Mouse (Mus musculus) adipocyte (in vitro differentiated cells): ENCODE results near the gene Herpud2.

Experiments
- DNase-seq: peaks from one replicate; pipeline ENCODE4 v3.0.0-alpha.2; 2016; ENCODE audit warnings: low spot score

Gene Herpud2

GRCm38 (mm10) chr9:25151611-25152241, at the start of gene Herpud2:
Herpud2 (minus strand) TSS chr9:25151820.
- peak; percentile 95 for DNase-seq

GRCm38 (mm10) chr9:25200987-25201386, 49.4 kb upstream of the Herpud2 start:
- no peak for DNase-seq

- no peak for DNase-seq
These were observed 48.5 kb upstream of the Herpud2 start for GRCm38 (mm10) chr9:25200148-25200547.

GRCm38 (mm10) chr9:25196746-25197145, 45.1 kb upstream of the Herpud2 start:
- DNase-seq = no peak

- no peak for DNase-seq
These were observed 40.0 kb upstream of the Herpud2 start for GRCm38 (mm10) chr9:25191612-25192011.

GRCm38 (mm10) chr9:25186501-25186900, 34.9 kb upstream of the Herpud2 start:
- no peak for DNase-seq

GRCm38 (mm10) chr9:25185854-25186253, 34.2 kb upstream of the Herpud2 start:
- DNase-seq = no peak

GRCm38 (mm10) chr9:25184606-25185005, 33.0 kb upstream of the Herpud2 start:
- DNase-seq = no peak

- DNase-seq = no peak
These were observed 26.4 kb upstream of the Herpud2 start for GRCm38 (mm10) chr9:25178066-25178465.

- DNase-seq = peak; percentile 83
These were observed 25.6 kb upstream of the Herpud2 start for GRCm38 (mm10) chr9:25177201-25177600.

- DNase-seq = no peak
These were observed 24.9 kb upstream of the Herpud2 start for GRCm38 (mm10) chr9:25176562-25176961.

GRCm38 (mm10) chr9:25175978-25176377, 24.4 kb upstream of the Herpud2 start:
- DNase-seq = no peak

GRCm38 (mm10) chr9:25175039-25175442, 23.4 kb upstream of the Herpud2 start:
- DNase-seq = peak; percentile 70

GRCm38 (mm10) chr9:25174614-25175013, 23.0 kb upstream of the Herpud2 start:
- DNase-seq = peak; percentile 14

GRCm38 (mm10) chr9:25173171-25173570, 21.6 kb upstream of the Herpud2 start:
- no peak for DNase-seq

- DNase-seq = no peak
These were observed 18.0 kb upstream of the Herpud2 start for GRCm38 (mm10) chr9:25169626-25170025.

GRCm38 (mm10) chr9:25167458-25168084, 16.0 kb upstream of the Herpud2 start:
- peak; percentile 86 for DNase-seq

GRCm38 (mm10) chr9:25158218-25158617, 6.6 kb upstream of the Herpud2 start:
- DNase-seq = no peak

GRCm38 (mm10) chr9:25156377-25156776, 4.8 kb upstream of the Herpud2 start:
- no peak for DNase-seq

GRCm38 (mm10) chr9:25153066-25153465, 1.4 kb upstream of the Herpud2 start:
- no peak for DNase-seq

GRCm38 (mm10) chr9:25152457-25152856, 837 bp upstream of the Herpud2 start:
- DNase-seq = no peak

- peak; percentile 44 for DNase-seq
These were observed 619 bp downstream of the Herpud2 start for GRCm38 (mm10) chr9:25150791-25151610.

GRCm38 (mm10) chr9:25148767-25149166, 2.9 kb downstream of the Herpud2 start:
- DNase-seq = peak; percentile 20
